Mouse (Mus musculus): Measurements from ENCODE around the gene Atp5g2. TPM values are rescaled to one million over a fixed set of nuclear protein-coding genes. Genes with fewer than 3 reads are reported as not detected.
A peak's percentile ranks its signal among the peaks of the same experiment; 100 is the strongest.

Atp5g2 gene
- total RNA-seq (2014; fragmentation: Nextera tagmentation) (135 and 168 TPM in 2 replicates), total RNA-seq (2017) (71.6 and 94.3 TPM in 2 replicates)

GRCm38 (mm10) chr15:102672215-102673071 lies at the start of gene Atp5g2:
Gene Atp5g2 (minus strand): TSS chr15:102672352.
- ATAC-seq (replicated peaks; ENCODE audit: low FRiP score, low TSS enrichment, poor library complexity, severe bottlenecking) = no peak

DNA sequence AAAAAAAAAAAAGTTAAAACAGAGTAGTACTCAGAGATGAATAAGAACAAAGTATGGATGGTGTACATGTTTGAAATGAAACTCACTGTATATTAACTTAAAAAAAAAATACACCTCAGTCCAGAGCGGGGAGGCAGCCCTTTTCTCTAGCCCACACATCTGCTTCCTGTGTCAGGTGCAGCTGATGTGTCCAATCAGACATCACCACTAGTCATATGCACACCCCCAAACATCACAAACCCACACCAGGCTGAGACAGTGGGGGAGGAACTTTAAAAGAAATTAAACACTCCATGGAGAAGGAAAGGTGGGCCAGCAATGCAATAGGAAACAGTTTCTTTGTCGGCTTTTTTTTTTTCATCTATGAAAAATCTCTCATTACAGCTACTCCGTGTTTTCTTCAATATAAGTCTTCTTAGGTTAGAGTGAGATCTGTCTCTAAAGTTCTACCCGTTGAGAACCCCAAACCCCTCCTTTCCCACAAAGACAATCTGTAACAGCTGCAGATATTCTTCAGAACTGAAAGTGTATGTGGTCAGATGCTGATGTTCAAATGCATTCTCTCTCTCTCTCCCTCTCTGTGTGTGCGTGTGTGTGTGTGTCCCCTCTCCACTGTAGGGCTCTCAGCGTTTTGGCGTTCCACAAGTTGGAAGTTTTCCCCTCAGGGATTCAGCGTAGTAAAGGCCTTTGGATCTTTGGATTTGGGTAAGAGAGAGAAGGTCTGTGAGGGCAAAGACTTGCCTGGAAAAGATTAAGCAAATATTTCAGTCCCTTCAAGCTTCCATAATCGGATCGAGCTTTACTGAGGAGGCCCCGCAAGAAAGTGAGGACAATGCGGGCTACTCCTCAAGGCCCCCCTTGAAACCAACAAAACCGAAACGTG lies 49.1 kb upstream of the Atp5g2 start:
- peak; percentile 38; the same call in 1 of the 2 replicates for ATAC-seq (replicated peaks; ENCODE audit: low FRiP score, low TSS enrichment, poor library complexity, severe bottlenecking)

DNA sequence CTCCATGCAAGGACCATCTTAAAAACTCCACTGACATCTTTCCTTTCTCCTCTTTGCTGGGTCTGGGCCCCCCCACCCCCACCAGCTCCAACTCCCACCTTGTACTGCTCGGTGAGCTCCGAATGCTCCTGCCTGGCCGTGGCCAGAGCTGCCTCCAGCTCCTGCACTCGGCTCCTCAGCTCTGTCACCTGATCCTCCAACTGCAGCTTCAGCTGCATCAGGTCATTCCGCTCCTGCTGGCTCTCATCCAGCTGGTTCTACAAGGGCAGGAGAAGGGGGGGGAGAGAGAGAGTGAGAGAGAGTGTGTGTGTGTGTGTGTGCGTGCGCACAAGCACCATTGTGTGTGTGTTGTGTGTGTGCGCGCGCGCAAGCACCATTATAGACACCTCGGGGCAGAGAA lies 44.0 kb upstream of the Atp5g2 start:
- ATAC-seq (replicated peaks; ENCODE audit: low FRiP score, low TSS enrichment, poor library complexity, severe bottlenecking) = no peak

GRCm38 (mm10) chr15:102707736-102708269 lies 35.7 kb upstream of the Atp5g2 start:
- ATAC-seq (replicated peaks; ENCODE audit: low FRiP score, low TSS enrichment, poor library complexity, severe bottlenecking) = no peak

DNA sequence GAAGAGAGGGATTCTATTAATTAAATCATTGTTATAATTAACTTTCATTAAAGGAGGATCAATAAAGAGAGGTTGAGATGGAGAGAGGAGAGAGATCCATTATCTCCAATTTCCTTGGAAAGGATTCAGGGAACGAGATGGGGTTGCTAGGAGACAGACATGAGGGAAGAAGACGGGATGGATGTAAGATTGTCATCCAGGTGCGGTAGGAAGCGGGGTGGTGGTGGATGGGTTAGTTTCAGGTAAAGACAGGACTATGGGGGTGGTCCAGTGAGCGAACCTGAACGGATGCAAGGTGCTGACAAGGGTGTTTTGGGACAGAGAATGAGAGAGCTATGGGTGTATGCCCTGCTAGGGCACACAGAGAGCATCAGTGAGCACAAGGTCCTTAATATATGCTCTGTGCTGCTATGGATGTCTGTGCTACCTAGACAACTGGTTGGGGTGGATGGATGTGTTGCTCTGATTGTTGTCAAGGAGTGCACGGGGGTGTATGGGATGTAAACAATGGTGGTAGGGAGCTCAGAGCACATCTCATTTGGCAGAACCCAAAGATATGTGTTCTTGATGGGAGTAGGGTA lies 33.9 kb upstream of the Atp5g2 start:
- ATAC-seq (replicated peaks; ENCODE audit: low FRiP score, low TSS enrichment, poor library complexity, severe bottlenecking) = no peak

DNA sequence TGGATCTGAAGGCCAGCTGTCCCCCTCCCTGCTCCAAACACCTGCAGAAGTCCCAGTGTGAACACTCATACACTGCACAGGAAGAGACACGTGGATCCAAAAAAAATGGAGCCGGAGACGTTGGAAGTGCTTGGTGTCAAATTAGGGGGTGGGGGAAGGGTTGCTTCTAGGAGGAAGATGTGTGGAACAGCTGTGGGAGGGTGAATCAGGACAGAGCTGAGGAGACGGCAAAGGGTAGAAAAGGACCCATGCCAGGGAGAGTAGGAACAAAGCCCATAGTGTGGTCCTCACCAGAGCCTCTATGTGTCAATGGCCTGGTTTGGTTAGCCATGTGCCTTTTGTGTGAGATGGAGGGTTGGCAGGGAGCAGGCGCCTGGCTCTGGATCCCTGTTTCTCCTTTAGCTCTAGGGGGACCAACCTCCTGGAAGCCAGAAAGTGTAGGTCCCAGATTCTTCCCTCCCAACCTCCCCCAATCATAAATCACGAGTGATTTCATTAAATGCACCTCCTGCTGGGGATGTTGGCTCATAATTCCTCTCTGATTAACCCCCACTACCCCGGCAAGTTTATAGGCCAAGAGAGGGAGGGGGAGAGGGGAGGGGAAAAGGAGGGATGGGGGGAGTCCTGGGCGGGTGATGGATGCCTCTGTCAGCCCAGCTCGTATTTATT lies 33.2 kb upstream of the Atp5g2 start:
- no peak for ATAC-seq (replicated peaks; ENCODE audit: low FRiP score, low TSS enrichment, poor library complexity, severe bottlenecking)

GRCm38 (mm10) chr15:102704806-102705205 lies 32.7 kb upstream of the Atp5g2 start:
- ATAC-seq (replicated peaks; ENCODE audit: low FRiP score, low TSS enrichment, poor library complexity, severe bottlenecking) = no peak

DNA sequence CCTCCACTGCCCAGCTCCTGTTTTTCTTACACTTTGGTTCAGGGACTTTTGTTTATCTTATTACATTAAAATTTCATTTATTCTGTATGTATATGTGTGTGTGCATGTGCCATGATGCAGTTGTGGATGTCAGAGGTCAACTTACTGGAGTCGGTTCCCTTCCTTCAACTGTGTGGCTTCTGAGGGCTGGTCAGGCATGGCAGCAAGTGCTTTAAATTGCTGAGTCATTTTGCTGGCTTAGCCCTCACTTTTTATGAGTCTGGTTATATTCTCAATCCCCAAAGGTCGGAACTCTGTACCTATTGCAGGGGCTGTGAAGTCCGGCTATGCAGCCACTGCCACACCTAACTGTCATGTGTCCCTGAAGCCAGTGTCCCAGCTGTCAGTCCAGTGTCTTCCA lies 30.8 kb upstream of the Atp5g2 start:
- no peak for ATAC-seq (replicated peaks; ENCODE audit: low FRiP score, low TSS enrichment, poor library complexity, severe bottlenecking)

- ATAC-seq (replicated peaks; ENCODE audit: low FRiP score, low TSS enrichment, poor library complexity, severe bottlenecking) = peak; percentile 66
Observed at GRCm38 (mm10) chr15:102698193-102698592, 26.0 kb upstream of the Atp5g2 start.

DNA sequence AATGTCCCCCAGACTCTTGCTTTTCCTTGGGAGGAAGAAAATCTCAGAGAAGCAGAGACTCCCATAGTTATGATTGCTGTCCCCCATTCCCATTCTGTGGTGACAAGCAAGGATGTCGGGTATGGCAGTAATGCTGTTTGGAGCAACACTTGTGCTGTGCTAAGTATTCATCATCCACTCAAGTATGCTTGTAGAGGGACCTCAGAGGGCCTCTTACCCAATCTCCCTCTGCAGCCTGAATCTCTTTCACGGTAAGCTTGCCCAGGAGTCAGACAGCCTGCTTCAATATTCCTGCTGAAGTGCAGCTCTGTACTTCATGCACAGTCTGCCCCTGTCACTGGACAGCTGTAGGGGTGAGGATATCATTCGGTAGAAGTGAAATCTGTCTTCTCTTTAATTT lies 24.7 kb upstream of the Atp5g2 start:
- ATAC-seq (replicated peaks; ENCODE audit: low FRiP score, low TSS enrichment, poor library complexity, severe bottlenecking) = no peak

- no peak for ATAC-seq (replicated peaks; ENCODE audit: low FRiP score, low TSS enrichment, poor library complexity, severe bottlenecking)
Observed at GRCm38 (mm10) chr15:102693600-102693999, 21.4 kb upstream of the Atp5g2 start.

GRCm38 (mm10) chr15:102692991-102693411 lies 20.8 kb upstream of the Atp5g2 start:
- ATAC-seq (replicated peaks; ENCODE audit: low FRiP score, low TSS enrichment, poor library complexity, severe bottlenecking) = peak; percentile 32; the same call in 1 of the 2 replicates

- no peak for ATAC-seq (replicated peaks; ENCODE audit: low FRiP score, low TSS enrichment, poor library complexity, severe bottlenecking)
Observed at GRCm38 (mm10) chr15:102692321-102692804, 20.2 kb upstream of the Atp5g2 start.

GRCm38 (mm10) chr15:102685791-102686190 lies 13.6 kb upstream of the Atp5g2 start:
- no peak for ATAC-seq (replicated peaks; ENCODE audit: low FRiP score, low TSS enrichment, poor library complexity, severe bottlenecking)

GRCm38 (mm10) chr15:102683670-102684069 lies 11.5 kb upstream of the Atp5g2 start:
- ATAC-seq (replicated peaks; ENCODE audit: low FRiP score, low TSS enrichment, poor library complexity, severe bottlenecking) = peak; percentile 87

DNA sequence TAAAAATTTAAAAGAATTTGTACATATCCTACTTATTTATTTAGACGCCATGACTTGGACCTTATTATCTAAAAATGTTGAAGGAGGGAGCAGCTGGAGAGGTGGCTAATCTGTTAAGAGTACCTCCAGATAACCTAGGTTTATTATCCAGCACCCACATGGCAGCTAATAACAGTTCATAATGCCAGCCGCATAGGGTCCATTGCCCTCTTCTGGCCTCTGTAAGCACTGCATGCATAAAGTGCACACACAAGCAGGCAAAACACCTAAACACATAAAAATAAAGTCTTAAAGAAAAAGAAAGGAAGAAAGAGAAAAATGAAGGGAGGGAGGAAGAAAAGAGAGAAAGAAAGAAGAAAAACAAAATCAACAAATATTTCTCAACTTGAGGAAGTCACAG lies 4.2 kb upstream of the Atp5g2 start:
- ATAC-seq (replicated peaks; ENCODE audit: low FRiP score, low TSS enrichment, poor library complexity, severe bottlenecking) = peak; percentile 72

DNA sequence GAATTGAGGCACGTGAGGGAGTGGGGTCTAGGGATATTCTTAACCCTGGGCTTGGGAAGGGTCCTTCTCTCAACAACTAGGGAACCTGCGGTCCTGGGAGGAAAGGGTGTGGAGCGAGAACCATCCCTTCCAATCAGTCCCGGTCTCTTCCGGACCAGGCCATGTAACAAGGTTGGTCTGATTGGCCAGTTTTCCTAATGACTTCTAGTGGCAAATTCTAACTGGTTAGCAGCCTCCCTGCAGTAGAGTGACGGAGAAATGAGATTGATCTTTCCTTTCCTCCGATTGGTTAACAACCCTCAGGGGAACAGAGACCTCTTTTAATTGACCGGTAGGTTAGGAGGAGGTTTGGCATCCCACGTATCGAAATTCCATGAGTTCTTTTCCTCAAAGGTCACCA lies 1.4 kb upstream of the Atp5g2 start:
- no peak for ATAC-seq (replicated peaks; ENCODE audit: low FRiP score, low TSS enrichment, poor library complexity, severe bottlenecking)

- peak; percentile 30 for ATAC-seq (replicated peaks; ENCODE audit: low FRiP score, low TSS enrichment, poor library complexity, severe bottlenecking)
Observed at GRCm38 (mm10) chr15:102671721-102672214, 384 bp downstream of the Atp5g2 start.

Measured in megakaryocyte-erythroid progenitor cell, adult 5-6 weeks (primary cell).